Mouse (Mus musculus) midbrain, embryonic 14.5 days (tissue): ENCODE measurements around the gene Ptcra. TPM values are rescaled to one million over a fixed set of nuclear protein-coding genes. Genes with fewer than 3 reads are reported as not detected.
"Not testable (repeated sequence)": the region's sequence is repeated elsewhere in the genome, so short reads cannot be mapped to it uniquely, and the experiment has no call there.

Experiments used
- ATAC-seq: fragments of 200-750 bp; cut with Nextera tagmentation; 2 replicates; pipeline ENCODE4 v1.8.0; 2017; ENCODE audit warnings: moderate number of reproducible peaks, moderate library complexity; ENCODE audit not compliant: low FRiP score, low TSS enrichment
- DNase-seq: peaks from one replicate; pipeline ENCODE4 v3.0.0-alpha.2; 2015
- H3K27ac ChIP-seq: fragments of 300-500 bp; sonication (generic); replicated peaks from 2 replicates; pipeline ENCODE4 v1.5.1; 2014; ENCODE audit warnings: mild to moderate bottlenecking, low read depth, low read length, moderate library complexity
- H3K27me3 ChIP-seq: fragments of 300-500 bp; sonication (generic); 2 replicates; pipeline ENCODE4 v1.6.1; 2014; ENCODE audit warnings: low read length, control low read depth, mixed read lengths; ENCODE audit not compliant: control insufficient read depth, insufficient read depth
- H3K36me3 ChIP-seq: fragments of 300-500 bp; sonication (generic); 2 replicates; pipeline ENCODE4 v1.6.1; 2014; ENCODE audit warnings: low read length, control low read depth; ENCODE audit not compliant: control insufficient read depth, insufficient read depth
- H3K4me1 ChIP-seq: fragments of 300-500 bp; sonication (generic); 2 replicates; pipeline ENCODE4 v1.6.1; 2014; ENCODE audit warnings: mild to moderate bottlenecking, antibody characterized with exemption, low read length, control low read depth; ENCODE audit not compliant: control insufficient read depth, insufficient read depth
- H3K4me2 ChIP-seq: fragments of 300-500 bp; sonication (generic); 2 replicates; pipeline ENCODE4 v1.6.1; 2014; ENCODE audit warnings: mild to moderate bottlenecking, low read length, moderate library complexity
- H3K4me3 ChIP-seq: fragments of 300-500 bp; sonication (generic); replicated peaks from 2 replicates; pipeline ENCODE4 v1.5.1; 2014; ENCODE audit warnings: low read depth, low read length
- H3K9ac ChIP-seq: fragments of 300-500 bp; sonication (generic); replicated peaks from 2 replicates; pipeline ENCODE4 v1.6.1; 2014; ENCODE audit warnings: mild to moderate bottlenecking, low read length, moderate library complexity
- H3K9me3 ChIP-seq: fragments of 300-500 bp; sonication (generic); 2 replicates; pipeline ENCODE4 v1.6.1; 2016; ENCODE audit warnings: low read length, control low read depth, mixed read lengths; ENCODE audit not compliant: control insufficient read depth
- WGBS: fragments of 180-500 bp; shearing (Covaris S2); extraction: QIAGEN DNeasy Blood & Tissue Kit; methylation state at CpG from one replicate; pipeline ENCODE4 v1.1.7; 2014; 5-methylcytosine and 5-hydroxymethylcytosine counted together
- polyA plus RNA-seq: library from polyadenylated mRNA; unstranded; fragments of >200 nt; fragmentation: Nextera tagmentation; extraction: Ambion mirVana; gene quantifications from 2 replicates; pipeline ENCODE4 v1.2.1, GENCODE M21; 2014

The Ptcra gene
- polyA plus RNA-seq, 1 experiment from 2014 or later: 0.22 TPM

GRCm38 (mm10) chr17:46792963-46793362 lies 29.5 kb upstream of the Ptcra start:
- H3K9ac ChIP-seq: no peak overlapping the region

GRCm38 (mm10) chr17:46787974-46788373 lies 24.5 kb upstream of the Ptcra start:
- not testable (repeated sequence) for H3K27me3 ChIP-seq, H3K36me3 ChIP-seq, H3K27ac ChIP-seq, H3K9ac ChIP-seq, H3K4me3 ChIP-seq, H3K9me3 ChIP-seq, ATAC-seq, DNase-seq, H3K4me2 ChIP-seq, H3K4me1 ChIP-seq
- WGBS: 56% methylated on average over 2 of the region's 2 CpGs

More at GRCm38 (mm10) chr17:46792963-46793362, 29.5 kb upstream of the Ptcra start:
- Histone ChIP-seq H3K4me2 (no peak overlapping the region), H3K9me3 (no peaks in the 10 kb centered on the region), H3K36me3 (no peaks in the 10 kb centered on the region), H3K27ac (no peak overlapping the region), H3K4me1 (no peaks in the 10 kb centered on the region), H3K27me3 (no peaks in the 10 kb centered on the region), H3K4me3 (no peak overlapping the region)
- 86% methylated on average over 2 of the region's 2 CpGs for WGBS
- ATAC-seq: no peak
- no peak for DNase-seq

GRCm38 (mm10) chr17:46786952-46787351 lies 23.4 kb upstream of the Ptcra start:
- 93% methylated on average over 5 of the region's 5 CpGs for WGBS
- Histone ChIP-seq H3K4me1 (no peaks in the 10 kb centered on the region), H3K4me3 (no peak overlapping the region), H3K4me2 (no peak overlapping the region), H3K27ac (no peak overlapping the region), H3K27me3 (no peaks in the 10 kb centered on the region), H3K36me3 (no peaks in the 10 kb centered on the region), H3K9me3 (no peaks in the 10 kb centered on the region), H3K9ac (no peak overlapping the region)
- no peak for DNase-seq
- no peak for ATAC-seq

GRCm38 (mm10) chr17:46783222-46783565 lies 19.7 kb upstream of the Ptcra start:
- Histone ChIP-seq H3K4me1 (peaks cover 3% of the 10 kb centered on the region; the same call in 1 of the 2 replicates), H3K4me3 (peak overlapping the region; percentile 60), H3K27ac (peak overlapping the region; percentile 85; the same call in 1 of the 2 replicates), H3K4me2 (peak overlapping the region; percentile 76), H3K36me3 (peaks cover 24% of the 10 kb centered on the region), H3K9ac (no peak overlapping the region), H3K27me3 (no peaks in the 10 kb centered on the region), H3K9me3 (no peaks in the 10 kb centered on the region)
- WGBS: 84% methylated on average over 2 of the region's 2 CpGs
- ATAC-seq: no peak
- no peak for DNase-seq

GRCm38 (mm10) chr17:46782341-46783221 lies 19.1 kb upstream of the Ptcra start, which contains the start of gene Rpl7l1:
Rpl7l1 (minus strand) TSS chr17:46782672.
- Histone ChIP-seq H3K4me1 (peaks cover 3% of the 10 kb centered on the region; the same call in 1 of the 2 replicates), H3K4me2 (peak within 1 kb of the TSS; percentile 76), H3K27ac (peak within 1 kb of the TSS; percentile 85), H3K9me3 (no peaks in the 10 kb centered on the region), H3K4me3 (peak within 1 kb of the TSS; percentile 60), H3K9ac (peak within 1 kb of the TSS; percentile 71), H3K36me3 (peaks cover 30% of the 10 kb centered on the region), H3K27me3 (no peaks in the 10 kb centered on the region)
- DNase-seq (peak; percentile 97), ATAC-seq (peak; percentile 96)
- WGBS: 1% methylated on average over 44 of the region's 44 CpGs

- no peaks in the 10 kb centered on the region for H3K27me3 ChIP-seq
- 6% methylated on average over 11 of the region's 11 CpGs for WGBS
- peaks cover 37% of the 10 kb centered on the region for H3K36me3 ChIP-seq
- H3K4me3 ChIP-seq: peak overlapping the region; percentile 60
- H3K4me2 ChIP-seq: peak overlapping the region; percentile 76
- no peak for ATAC-seq
- H3K4me1 ChIP-seq: peaks cover 3% of the 10 kb centered on the region; the same call in 1 of the 2 replicates
- no peaks in the 10 kb centered on the region for H3K9me3 ChIP-seq
- peak; percentile 32 for DNase-seq
- H3K27ac ChIP-seq: peak overlapping the region; percentile 85
- H3K9ac ChIP-seq: peak overlapping the region; percentile 71
Observed at GRCm38 (mm10) chr17:46781876-46782275, 18.4 kb upstream of the Ptcra start.

GRCm38 (mm10) chr17:46776087-46776486 lies 12.6 kb upstream of the Ptcra start:
- WGBS: 89% methylated on average over 3 of the region's 3 CpGs
- Histone ChIP-seq H3K9ac (no peak overlapping the region), H3K9me3 (no peaks in the 10 kb centered on the region), H3K27me3 (no peaks in the 10 kb centered on the region), H3K36me3 (peaks cover 64% of the 10 kb centered on the region), H3K4me3 (no peak overlapping the region), H3K27ac (no peak overlapping the region), H3K4me1 (peaks cover 15% of the 10 kb centered on the region), H3K4me2 (no peak overlapping the region)
- no peak for DNase-seq
- ATAC-seq: no peak

- Histone ChIP-seq H3K4me2 (no peak overlapping the region), H3K4me1 (peaks cover 14% of the 10 kb centered on the region; the same call in 1 of the 2 replicates), H3K36me3 (peaks cover 57% of the 10 kb centered on the region), H3K9ac (no peak overlapping the region), H3K27me3 (no peaks in the 10 kb centered on the region), H3K27ac (no peak overlapping the region), H3K9me3 (no peaks in the 10 kb centered on the region), H3K4me3 (no peak overlapping the region)
- DNase-seq: no peak
- 93% methylated on average over 9 of the region's 9 CpGs for WGBS
- ATAC-seq: no peak
Observed at GRCm38 (mm10) chr17:46775070-46775469, 11.6 kb upstream of the Ptcra start.

GRCm38 (mm10) chr17:46774131-46774472 lies 10.6 kb upstream of the Ptcra start:
- Histone ChIP-seq H3K36me3 (peaks cover 49% of the 10 kb centered on the region), H3K4me1 (peaks cover 14% of the 10 kb centered on the region; the same call in 1 of the 2 replicates), H3K27me3 (no peaks in the 10 kb centered on the region), H3K4me2 (peak overlapping the region; percentile 84; the same call in 1 of the 2 replicates), H3K4me3 (no peak overlapping the region), H3K9me3 (no peaks in the 10 kb centered on the region), H3K9ac (no peak overlapping the region), H3K27ac (no peak overlapping the region)
- WGBS: 40% methylated on average over 2 of the region's 2 CpGs
- DNase-seq (no peak), ATAC-seq (no peak)
